8 mouse cellular contexts compared by ENCODE assay signal in the genomic region with DNA sequence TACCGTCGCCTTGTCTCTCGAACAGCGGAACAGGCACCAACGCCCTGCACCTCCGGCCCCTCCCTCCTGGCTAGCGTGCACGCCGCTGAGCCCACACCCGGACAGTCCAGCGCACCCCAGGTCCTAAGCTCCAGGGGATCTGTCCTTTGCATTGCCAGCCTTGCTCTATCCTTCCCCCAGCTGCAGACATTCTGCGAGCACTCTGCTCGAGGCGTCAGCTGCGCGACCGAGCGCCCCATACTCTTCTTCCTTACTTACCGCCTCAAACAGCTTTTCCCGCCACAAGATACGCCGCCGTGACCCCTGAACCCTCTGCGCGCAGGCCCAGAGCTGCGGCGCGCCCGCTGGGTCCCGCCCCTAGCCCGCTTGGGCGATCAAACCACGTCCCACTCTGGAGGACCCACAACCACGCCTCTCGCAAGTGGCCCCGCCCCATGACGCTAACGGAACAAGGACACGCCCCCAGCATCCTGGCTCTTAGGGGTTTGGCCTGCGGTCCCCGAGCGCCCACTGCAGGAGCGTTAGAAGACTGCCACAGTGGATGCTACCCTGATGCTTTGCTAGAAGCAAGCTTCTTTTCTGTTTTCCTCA. TPM values are rescaled to one million over a fixed set of nuclear protein-coding genes. Genes with fewer than 3 reads are reported as not detected.
DNase-seq lines count a peak whose midpoint lies in the region; ATAC-seq lines count a peak whose summit lies in the region.

A gene (minus strand): TSS at position 353 of the 591 bp plus-strand sequence.

- ATAC-seq in CD4-positive, CD25-positive, alpha-beta regulatory T cell, adult 4 months: peak; percentile 94
- peak; percentile 96 for ATAC-seq in heart, embryonic 14.5 days (ENCODE audit: insufficient number of reproducible peaks, insufficient read depth, low FRiP score, low read depth)
- ATAC-seq in liver, embryonic 13.5 days (ENCODE audit: low read depth): peak; percentile 94
- ATAC-seq in stomach, embryonic 16.5 days (ENCODE audit: insufficient read depth, low FRiP score): peak; percentile 96

- peak within 1 kb of the TSS; percentile 92 for H3K4me2 ChIP-seq in heart, embryonic 14.5 days (ENCODE audit: low read length)
- peak within 1 kb of the TSS; percentile 92 for H3K4me2 ChIP-seq in liver, embryonic 13.5 days
- H3K4me2 ChIP-seq in stomach, embryonic 16.5 days (ENCODE audit: low read depth, low read length): peak within 1 kb of the TSS; percentile 90

- WGBS in heart, embryonic 14.5 days: under 1% methylated on average over 43 of the region's 43 CpGs
- WGBS in liver, embryonic 13.5 days (ENCODE audit: insufficient replicate concordance): under 1% methylated on average over 43 of the region's 43 CpGs
- whole genome bisulfite sequencing in stomach, embryonic 16.5 days: under 1% methylated on average over 43 of the region's 43 CpGs

- DNase-seq in c-Kit-negative CD71-positive TER-119-positive erythroid progenitor cells, embryonic 14.5 days (ENCODE audit: low read depth, low spot score): peak; percentile 100
- DNase-seq in fibroblast of lung, adult 2 months (ENCODE audit: low read depth): peak; percentile 99
- peak; percentile 100 for DNase-seq in kidney, postnatal 14 days
- peak; percentile 100 for DNase-seq in liver, embryonic 13.5 days
- peak; percentile 99 for DNase-seq in neural tube, embryonic 10.5 days (ENCODE audit: extremely low spot score, low spot score)

- H3K9ac ChIP-seq in heart, embryonic 14.5 days (ENCODE audit: low read length): peak within 1 kb of the TSS; percentile 79
- H3K9ac ChIP-seq in liver, embryonic 13.5 days: peak within 1 kb of the TSS; percentile 83
- H3K9ac ChIP-seq in stomach, embryonic 16.5 days (ENCODE audit: low read length): peak within 1 kb of the TSS; percentile 78

- no peaks in the 10 kb centered on the region for H3K9me3 ChIP-seq in heart, embryonic 14.5 days (ENCODE audit: control insufficient read depth, low read length)
- H3K9me3 ChIP-seq in liver, embryonic 13.5 days (replicated peaks): no peaks in the 10 kb centered on the region
- 0 out of 2 replicates have a peak, but pooled peaks cover 4% of the 10 kb centered on the region for H3K9me3 ChIP-seq in stomach, embryonic 16.5 days (replicated peaks; ENCODE audit: control insufficient read depth, low read length)

- no peaks in the 10 kb centered on the region for H3K27me3 ChIP-seq in heart, embryonic 14.5 days (ENCODE audit: control insufficient read depth, insufficient read depth, low read length)
- H3K27me3 ChIP-seq in liver, embryonic 13.5 days: no peaks in the 10 kb centered on the region
- H3K27me3 ChIP-seq in stomach, embryonic 16.5 days (ENCODE audit: control insufficient read depth, insufficient read depth, low read length): no peaks in the 10 kb centered on the region

- H3K4me3 ChIP-seq in heart, embryonic 14.5 days (ENCODE audit: control insufficient read depth in 1 of 2, insufficient read depth in 1 of 2, low read depth in 1 of 2, low read length in 2 of 2): peak within 1 kb of the TSS; percentile 66 to 70
- peak within 1 kb of the TSS; percentile 66 for H3K4me3 ChIP-seq in liver, embryonic 13.5 days (replicated peaks)
- peak within 1 kb of the TSS; percentile 73 for H3K4me3 ChIP-seq in stomach, embryonic 16.5 days (replicated peaks; ENCODE audit: low read length)

- H3K4me1 ChIP-seq in heart, embryonic 14.5 days (ENCODE audit: control insufficient read depth in 2 of 2, insufficient read depth in 2 of 2, low read length in 2 of 2): peaks cover 11 to 18% of the 10 kb centered on the region in 2 experiments; a peak in 3 of 4 replicates
- H3K4me1 ChIP-seq in liver, embryonic 13.5 days (replicated peaks): peaks cover 30% of the 10 kb centered on the region
- peaks cover 15% of the 10 kb centered on the region for H3K4me1 ChIP-seq in stomach, embryonic 16.5 days (ENCODE audit: control insufficient read depth, insufficient read depth, low read length)

- H3K27ac ChIP-seq in heart, embryonic 14.5 days (replicated peaks in 1 of 2; ENCODE audit: control insufficient read depth in 1 of 2, insufficient read depth in 1 of 2, low read depth in 2 of 2, low read length in 2 of 2): peak within 1 kb of the TSS; percentile 35 to 66; a peak in 3 of 4 replicates
- H3K27ac ChIP-seq in liver, embryonic 13.5 days: peak within 1 kb of the TSS; percentile 85
- H3K27ac ChIP-seq in stomach, embryonic 16.5 days (ENCODE audit: low read length): peak within 1 kb of the TSS; percentile 73

- peaks cover 32% of the 10 kb centered on the region for H3K36me3 ChIP-seq in heart, embryonic 14.5 days (ENCODE audit: control insufficient read depth, insufficient read depth, low read length)
- H3K36me3 ChIP-seq in liver, embryonic 13.5 days: peaks cover 62% of the 10 kb centered on the region
- peaks cover 17% of the 10 kb centered on the region; the same call in 1 of the 2 replicates for H3K36me3 ChIP-seq in stomach, embryonic 16.5 days (ENCODE audit: control insufficient read depth, insufficient read depth, low read length)

RNA-seq across cellular contexts. Expression of the gene that starts here (rescaled TPM):
- polyA plus RNA-seq in CD4-positive, CD25-positive, alpha-beta regulatory T cell, adult 4 months (2017; shearing (Covaris generic)): 10 to 100 TPM; 18.4 to 45.5 TPM
- polyA plus RNA-seq in heart, embryonic 14.5 days (2014; fragmentation: Nextera tagmentation; extraction: Ambion mirVana): 28.6 and 29.2 TPM in 2 replicates
- polyA plus RNA-seq in liver, embryonic 13.5 days (2015; fragmentation: Nextera tagmentation; extraction: Ambion mirVana): 68.3 and 68.4 TPM in 2 replicates
- polyA plus RNA-seq in stomach, embryonic 16.5 days (2015; fragmentation: Nextera tagmentation; extraction: Ambion mirVana): 70.3 and 72.8 TPM in 2 replicates

Comparison
In these comparisons a context has a peak if more than half of its experiments do, and no peak if none do; other contexts are left out.
1. Peak in every context shown above with its lines: DNase-seq, ATAC-seq, H3K4me3 ChIP-seq and H3K27ac ChIP-seq.